Mouse (Mus musculus) adrenal gland, adult 10 weeks (tissue): ENCODE measurements around the gene Alox15. TPM values are rescaled to one million over a fixed set of nuclear protein-coding genes. Genes with fewer than 3 reads are reported as not detected.

Experiments used
- polyA plus RNA-seq: library from polyadenylated mRNA; stranded (reverse); fragments of 350-450 nt; fragmentation: Illumina TruSeq; extraction: RNeasy Lipid Tissue Mini Kit (QIAGEN cat#74804); gene quantifications from one replicate; pipeline ENCODE4 v1.2.3, GENCODE M21; 2014; ENCODE audit warnings: low read depth, low replicate concordance

Gene Alox15
- polyA plus RNA-seq, result not detected

GRCm38 (mm10) chr11:70351868-70352267 lies at the start of gene Alox15:
Gene Alox15, minus strand, starts transcription at chr11:70352031.

GRCm38 (mm10) chr11:70322528-70322927 lies 29.3 kb downstream of the Alox15 start, which contains the start of gene Alox12e:
Gene Alox12e, minus strand, starts transcription at chr11:70322628.

Other genes starting within 250 kb of the Alox15 start
- gene Mgl2, start 221.7 kb downstream of the Alox15 start, polyA plus RNA-seq, result 2.5 TPM
- not detected for gene Clec10a, start 195.8 kb downstream of the Alox15 start, polyA plus RNA-seq
- gene Slc16a11, start 139.3 kb downstream of the Alox15 start, polyA plus RNA-seq, result not detected
- 2.2 TPM for gene Slc16a13, start 131.0 kb downstream of the Alox15 start, polyA plus RNA-seq
- gene Bcl6b, start 122.2 kb downstream of the Alox15 start, polyA plus RNA-seq, result 13.0 TPM
- gene 0610010K14Rik, start 114.1 kb downstream of the Alox15 start, polyA plus RNA-seq, result 2.4 TPM
- gene Gm21988, start 112.2 kb downstream of the Alox15 start, polyA plus RNA-seq, result 1.9 TPM
- 48.7 TPM for gene Rnasek, start 112.2 kb downstream of the Alox15 start, polyA plus RNA-seq
- gene Alox12, start 96.7 kb downstream of the Alox15 start, polyA plus RNA-seq, result 0.87 TPM
- not detected for gene Alox12e, start 29.4 kb downstream of the Alox15 start, polyA plus RNA-seq
- gene Pelp1, start 58.0 kb upstream of the Alox15 start, polyA plus RNA-seq, result 8.9 TPM
- 2.3 TPM for gene Arrb2, start 80.6 kb upstream of the Alox15 start, polyA plus RNA-seq
- 5.6 TPM for gene Med11, start 99.9 kb upstream of the Alox15 start, polyA plus RNA-seq
- 0.35 TPM for gene Zmynd15, start 107.4 kb upstream of the Alox15 start, polyA plus RNA-seq
- 10.3 TPM for gene Cxcl16, start 108.0 kb upstream of the Alox15 start, polyA plus RNA-seq
- not detected for gene Tm4sf5, start 153.2 kb upstream of the Alox15 start, polyA plus RNA-seq
- gene Vmo1, start 162.6 kb upstream of the Alox15 start, polyA plus RNA-seq, result not detected
- gene Gltpd2, start 167.2 kb upstream of the Alox15 start, polyA plus RNA-seq, result not detected
- 23.1 TPM for gene Psmb6, start 173.3 kb upstream of the Alox15 start, polyA plus RNA-seq
- gene Gm40193, start 180.9 kb upstream of the Alox15 start, polyA plus RNA-seq, result not detected
- gene Pld2, start 188.0 kb upstream of the Alox15 start, polyA plus RNA-seq, result 1.0 TPM
- 2.2 TPM for gene Mink1, start 210.8 kb upstream of the Alox15 start, polyA plus RNA-seq